Comparison of ENCODE assay signal across 13 mouse cellular contexts in the genomic region with DNA sequence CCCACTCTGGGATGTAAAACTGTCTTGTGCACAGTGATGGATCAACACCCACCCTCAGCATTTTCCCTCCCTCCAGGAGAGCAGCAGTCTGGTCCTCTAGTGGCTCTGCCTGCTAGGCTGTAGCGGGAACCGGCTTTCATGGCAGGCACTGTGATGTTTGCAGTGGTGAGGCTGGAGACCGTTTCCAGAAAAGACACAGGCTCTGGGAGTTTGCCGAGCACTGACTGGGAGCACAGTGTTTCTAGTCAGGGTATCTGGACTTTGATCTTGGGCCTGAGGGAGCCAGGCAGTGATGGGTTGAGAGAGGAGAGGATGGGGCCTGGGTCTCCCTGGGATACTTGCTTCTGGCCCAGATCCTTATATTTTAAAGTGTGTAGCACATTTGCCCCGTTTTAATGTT.
DNase-seq lines count a peak whose midpoint lies in the region; ATAC-seq lines count a peak whose summit lies in the region.
"Had no signal": no experiment of that assay in that cellular context is flagged by ENCODE, and none has a peak within 500 bp of the region (broad histone marks: within the 10 kb centered on the region; RNA-seq: fewer than 3 reads in every experiment).

No protein-coding gene starts in this region.

- no peak overlapping the region for H3K4me2 ChIP-seq in midbrain, embryonic 14.5 days (ENCODE audit: low read length)
- no peak overlapping the region for H3K4me2 ChIP-seq in midbrain, embryonic 11.5 days
- H3K4me2 ChIP-seq in limb, embryonic 15.5 days: no peak overlapping the region
- no peak overlapping the region for H3K4me2 ChIP-seq in liver, embryonic 11.5 days
- H3K4me2 ChIP-seq: liver, embryonic 12.5 days; neural tube, embryonic 12.5 days had no signal

- H3K27ac ChIP-seq in midbrain, embryonic 14.5 days (replicated peaks; ENCODE audit: low read depth, low read length): no peak overlapping the region
- H3K27ac ChIP-seq in midbrain, embryonic 11.5 days (ENCODE audit: low read depth, low read length): no peak overlapping the region
- peak overlapping the region; percentile 65 for H3K27ac ChIP-seq in limb, embryonic 15.5 days
- H3K27ac ChIP-seq in liver, embryonic 11.5 days (ENCODE audit: low read depth, low read length): no peak overlapping the region
- H3K27ac ChIP-seq: kidney, postnatal 0 days; liver, embryonic 12.5 days; neural tube, embryonic 12.5 days had no signal

- WGBS in midbrain, embryonic 14.5 days: 61% methylated on average over 5 of the region's 5 CpGs
- WGBS in midbrain, embryonic 11.5 days: 69% methylated on average over 5 of the region's 5 CpGs
- 22% methylated on average over 5 of the region's 5 CpGs for WGBS in limb, embryonic 15.5 days
- WGBS in liver, embryonic 11.5 days: 68% methylated on average over 5 of the region's 5 CpGs

- H3K9ac ChIP-seq in midbrain, embryonic 14.5 days (replicated peaks; ENCODE audit: low read length): no peak overlapping the region
- H3K9ac ChIP-seq in midbrain, embryonic 11.5 days (ENCODE audit: low read length): no peak overlapping the region
- H3K9ac ChIP-seq in limb, embryonic 15.5 days: no peak overlapping the region
- H3K9ac ChIP-seq in liver, embryonic 11.5 days (ENCODE audit: low read depth, low read length): no peak overlapping the region
- H3K9ac ChIP-seq: liver, embryonic 12.5 days; neural tube, embryonic 12.5 days had no signal

- H3K27me3 ChIP-seq in midbrain, embryonic 14.5 days (ENCODE audit: control insufficient read depth, insufficient read depth, low read length): no peaks in the 10 kb centered on the region
- H3K27me3 ChIP-seq in midbrain, embryonic 11.5 days (ENCODE audit: control insufficient read depth, insufficient read depth, low read length): no peaks in the 10 kb centered on the region
- no peaks in the 10 kb centered on the region for H3K27me3 ChIP-seq in limb, embryonic 15.5 days
- H3K27me3 ChIP-seq in liver, embryonic 11.5 days (replicated peaks; ENCODE audit: control insufficient read depth, insufficient read depth, low read length): no peaks in the 10 kb centered on the region
- H3K27me3 ChIP-seq: liver, embryonic 12.5 days; neural tube, embryonic 12.5 days had no signal

- DNase-seq in cerebellum, adult 8-10 months: peak; percentile 3
- DNase-seq in cerebellum, adult 11 months: no peak
- DNase-seq in midbrain, embryonic 14.5 days: peak; percentile 4
- DNase-seq in midbrain, embryonic 11.5 days (ENCODE audit: low spot score, missing footprints): no peak
- no peak for DNase-seq in adipocyte (ENCODE audit: low spot score)
- DNase-seq in kidney, postnatal 10 days: no peak
- DNase-seq in liver, embryonic 11.5 days (ENCODE audit: low spot score): no peak
- DNase-seq: adrenal gland, adult 8-10 months; thymus, postnatal 36 days had no signal

- H3K4me1 ChIP-seq in midbrain, embryonic 14.5 days (ENCODE audit: control insufficient read depth, insufficient read depth, low read length): 0 out of 2 replicates have a peak, but pooled peaks cover 5% of the 10 kb centered on the region
- no peaks in the 10 kb centered on the region for H3K4me1 ChIP-seq in midbrain, embryonic 11.5 days (ENCODE audit: control insufficient read depth, insufficient read depth, low read length)
- H3K4me1 ChIP-seq in limb, embryonic 15.5 days: peaks cover 31% of the 10 kb centered on the region
- no peaks in the 10 kb centered on the region for H3K4me1 ChIP-seq in liver, embryonic 11.5 days (replicated peaks; ENCODE audit: control insufficient read depth, insufficient read depth, low read length)
- H3K4me1 ChIP-seq: liver, embryonic 12.5 days had no signal

- ATAC-seq in midbrain, embryonic 14.5 days (ENCODE audit: low FRiP score, low TSS enrichment): no peak
- no peak for ATAC-seq in midbrain, embryonic 11.5 days (ENCODE audit: low FRiP score)
- 0 out of 2 replicates have a peak, but pooled peaks have one; percentile 30 for ATAC-seq in limb, embryonic 15.5 days (ENCODE audit: insufficient number of reproducible peaks, low FRiP score, low TSS enrichment, low read depth)
- ATAC-seq in liver, embryonic 11.5 days (replicated peaks; ENCODE audit: low FRiP score): no peak
- ATAC-seq: liver, embryonic 12.5 days had no signal

- H3K36me3 ChIP-seq in midbrain, embryonic 14.5 days (ENCODE audit: control insufficient read depth, insufficient read depth, low read length): no peaks in the 10 kb centered on the region
- H3K36me3 ChIP-seq in midbrain, embryonic 11.5 days (ENCODE audit: control insufficient read depth, insufficient read depth, low read length): no peaks in the 10 kb centered on the region
- no peaks in the 10 kb centered on the region for H3K36me3 ChIP-seq in limb, embryonic 15.5 days
- H3K36me3 ChIP-seq in liver, embryonic 11.5 days (ENCODE audit: control insufficient read depth, insufficient read depth, low read length): no peaks in the 10 kb centered on the region
- H3K36me3 ChIP-seq: liver, embryonic 12.5 days; neural tube, embryonic 12.5 days had no signal

- H3K9me3 ChIP-seq in midbrain, embryonic 14.5 days (ENCODE audit: control insufficient read depth, low read length): no peaks in the 10 kb centered on the region
- H3K9me3 ChIP-seq in midbrain, embryonic 11.5 days (ENCODE audit: control insufficient read depth, low read length): no peaks in the 10 kb centered on the region
- H3K9me3 ChIP-seq in limb, embryonic 15.5 days: no peaks in the 10 kb centered on the region
- no peaks in the 10 kb centered on the region for H3K9me3 ChIP-seq in liver, embryonic 11.5 days (ENCODE audit: control insufficient read depth, low read length)
- H3K9me3 ChIP-seq: liver, embryonic 12.5 days; neural tube, embryonic 12.5 days had no signal

- H3K4me3 ChIP-seq in midbrain, embryonic 14.5 days (replicated peaks; ENCODE audit: low read depth, low read length): no peak overlapping the region
- no peak overlapping the region for H3K4me3 ChIP-seq in midbrain, embryonic 11.5 days (ENCODE audit: low read depth, low read length)
- H3K4me3 ChIP-seq in limb, embryonic 15.5 days: no peak overlapping the region
- H3K4me3 ChIP-seq in liver, embryonic 11.5 days (ENCODE audit: low read depth, low read length): no peak overlapping the region
- H3K4me3 ChIP-seq: liver, embryonic 12.5 days; neural tube, embryonic 12.5 days had no signal

Comparison
In these comparisons a context has a peak if more than half of its experiments do, and no peak if none do; other contexts are left out.
1. DNase-seq: peak in cerebellum, adult 8-10 months (single experiment) and midbrain, embryonic 14.5 days (single experiment); none in cerebellum, adult 11 months (single experiment), midbrain, embryonic 11.5 days (single experiment), adipocyte (single experiment), kidney, postnatal 10 days (single experiment) and liver, embryonic 11.5 days (single experiment).